24 mouse cellular contexts compared by ENCODE assay signal in the genomic region with DNA sequence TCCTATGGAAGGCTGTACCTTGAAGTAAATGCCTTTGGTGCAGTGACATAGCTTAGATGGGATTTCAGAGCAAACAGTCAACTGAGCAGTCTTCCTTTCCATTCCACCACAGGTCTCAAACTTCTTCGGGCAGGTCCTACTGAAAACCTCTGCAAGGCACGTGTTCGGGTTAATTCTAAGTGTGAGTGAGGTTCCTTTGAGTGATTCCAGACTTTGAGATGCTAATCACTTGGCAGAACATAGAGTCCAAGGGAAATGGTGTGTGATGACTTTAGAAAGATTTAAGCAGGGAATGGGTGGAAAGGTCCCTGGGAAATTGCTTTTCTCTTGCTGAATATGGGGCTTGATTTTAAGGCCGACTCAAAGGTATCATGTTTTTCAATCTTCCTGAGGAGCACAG.
"Had no signal": no experiment of that assay in that cellular context is flagged by ENCODE, and none has a peak within 500 bp of the region (broad histone marks: within the 10 kb centered on the region; RNA-seq: fewer than 3 reads in every experiment).

No protein-coding gene starts in this region.

- H3K36me3 ChIP-seq: heart, embryonic 10.5 days; heart, embryonic 12.5 days; hindbrain, embryonic 10.5 days; hindbrain, embryonic 12.5 days; intestine, embryonic 15.5 days; limb, embryonic 10.5 days; limb, embryonic 12.5 days; liver, embryonic 13.5 days; liver, embryonic 15.5 days had no signal

- H3K4me3 ChIP-seq: gastrocnemius, adult 2 months; heart, embryonic 10.5 days; heart, embryonic 12.5 days; hindbrain, embryonic 10.5 days; hindbrain, embryonic 12.5 days; intestine, embryonic 15.5 days; layer of hippocampus, adult 2 months; left cerebral cortex, adult 2 months; limb, embryonic 10.5 days; limb, embryonic 12.5 days; liver, embryonic 13.5 days; liver, embryonic 15.5 days had no signal

- DNase-seq: gastrocnemius, adult 2 months; gastrocnemius, postnatal 10 days; gastrocnemius, postnatal 25 days; heart, adult 18-20 months; heart, postnatal 10 days; heart, postnatal 4 days; kidney, postnatal 14 days; kidney, postnatal 4 days; liver; liver, embryonic 13.5 days; liver, postnatal 0 days had no signal

- H3K27ac ChIP-seq: gastrocnemius, adult 2 months; heart, embryonic 10.5 days; hindbrain, embryonic 10.5 days; hindbrain, embryonic 12.5 days; hindbrain, embryonic 14.5 days; intestine, embryonic 15.5 days; kidney, postnatal 0 days; layer of hippocampus, adult 2 months; left cerebral cortex, adult 2 months; limb, embryonic 10.5 days; limb, embryonic 12.5 days; liver, embryonic 13.5 days; liver, embryonic 15.5 days had no signal

- H3K27me3 ChIP-seq: heart, embryonic 12.5 days; hindbrain, embryonic 12.5 days; intestine, embryonic 15.5 days; limb, embryonic 12.5 days; liver, embryonic 13.5 days; liver, embryonic 15.5 days had no signal

- H3K9ac ChIP-seq: heart, embryonic 12.5 days; hindbrain, embryonic 12.5 days; hindbrain, embryonic 14.5 days; intestine, embryonic 15.5 days; limb, embryonic 12.5 days; liver, embryonic 13.5 days; liver, embryonic 15.5 days; liver, postnatal 0 days had no signal

- H3K4me1 ChIP-seq: heart, embryonic 10.5 days; hindbrain, embryonic 10.5 days; hindbrain, embryonic 12.5 days; limb, embryonic 10.5 days; liver, embryonic 13.5 days; liver, embryonic 15.5 days had no signal

- H3K4me2 ChIP-seq: heart, embryonic 12.5 days; hindbrain, embryonic 12.5 days; hindbrain, embryonic 14.5 days; intestine, embryonic 15.5 days; limb, embryonic 12.5 days; liver, embryonic 11.5 days; liver, embryonic 13.5 days; liver, embryonic 15.5 days had no signal

- H3K9me3 ChIP-seq: heart, embryonic 10.5 days; heart, embryonic 12.5 days; hindbrain, embryonic 10.5 days; hindbrain, embryonic 12.5 days; intestine, embryonic 15.5 days; limb, embryonic 10.5 days; limb, embryonic 12.5 days; liver, embryonic 13.5 days; liver, embryonic 15.5 days had no signal
